Mouse (Mus musculus) thymus, postnatal 10 days (tissue): ENCODE results near the gene Mrpl52.

Experiments
- DNase-seq, 2 experiments: peaks; one replicate each; pipeline ENCODE4 v3.0.0; 2021; ENCODE audit warnings: low spot score in 2 of 2

The Mrpl52 gene

GRCm38 (mm10) chr14:54471467-54471866 is 44.8 kb downstream of the Mrpl52 start:
- DNase-seq: no peak

- DNase-seq: no peak
Observed at GRCm38 (mm10) chr14:54472671-54473070, 46.0 kb downstream of the Mrpl52 start.

- no peak for DNase-seq
Observed at GRCm38 (mm10) chr14:54474744-54475143, 48.0 kb downstream of the Mrpl52 start.

- DNase-seq: no peak
Observed at GRCm38 (mm10) chr14:54475941-54476844, 49.5 kb downstream of the Mrpl52 start, which contains the start of gene Rem2. Gene Rem2 (plus strand): TSS chr14:54476100.

- no peak for DNase-seq
Observed at GRCm38 (mm10) chr14:54477172-54477909, 50.6 kb downstream of the Mrpl52 start.
